Mouse (Mus musculus): ENCODE measurements around the gene Tac4.

Tac4 gene

GRCm38 (mm10) chr11:95259088-95259849 is 2.1 kb upstream of the Tac4 start:
- peak; percentile 90 for DNase-seq (ENCODE audit: low spot score)

- DNase-seq (ENCODE audit: low spot score) = no peak
Observed at GRCm38 (mm10) chr11:95263816-95264454, 2.6 kb downstream of the Tac4 start.

- no peak for DNase-seq (ENCODE audit: low spot score)
Observed at GRCm38 (mm10) chr11:95264455-95265013, 3.2 kb downstream of the Tac4 start.

GRCm38 (mm10) chr11:95266540-95267245 is 5.4 kb downstream of the Tac4 start:
- DNase-seq (ENCODE audit: low spot score) = no peak

- no peak for DNase-seq (ENCODE audit: low spot score)
Observed at GRCm38 (mm10) chr11:95273661-95274060, 12.3 kb downstream of the Tac4 start.

- no peak for DNase-seq (ENCODE audit: low spot score)
Observed at GRCm38 (mm10) chr11:95274613-95275012, 13.3 kb downstream of the Tac4 start.

GRCm38 (mm10) chr11:95276056-95276455 is 14.7 kb downstream of the Tac4 start:
- no peak for DNase-seq (ENCODE audit: low spot score)

GRCm38 (mm10) chr11:95279061-95279659 is 17.8 kb downstream of the Tac4 start:
- DNase-seq (ENCODE audit: low spot score) = no peak

GRCm38 (mm10) chr11:95282331-95282730 is 21.0 kb downstream of the Tac4 start:
- no peak for DNase-seq (ENCODE audit: low spot score)

GRCm38 (mm10) chr11:95291998-95292397 is 30.7 kb downstream of the Tac4 start:
- DNase-seq (ENCODE audit: low spot score) = no peak

GRCm38 (mm10) chr11:95293017-95293624 is 31.8 kb downstream of the Tac4 start:
- DNase-seq (ENCODE audit: low spot score) = no peak

GRCm38 (mm10) chr11:95295736-95296135 is 34.4 kb downstream of the Tac4 start:
- DNase-seq (ENCODE audit: low spot score) = no peak

GRCm38 (mm10) chr11:95298146-95298545 is 36.8 kb downstream of the Tac4 start:
- no peak for DNase-seq (ENCODE audit: low spot score)

- DNase-seq (ENCODE audit: low spot score) = no peak
Observed at GRCm38 (mm10) chr11:95299886-95300285, 38.6 kb downstream of the Tac4 start.

- DNase-seq (ENCODE audit: low spot score) = no peak
Observed at GRCm38 (mm10) chr11:95301772-95302171, 40.4 kb downstream of the Tac4 start.

- no peak for DNase-seq (ENCODE audit: low spot score)
Observed at GRCm38 (mm10) chr11:95305600-95305999, 44.3 kb downstream of the Tac4 start.

- no peak for DNase-seq (ENCODE audit: low spot score)
Observed at GRCm38 (mm10) chr11:95307526-95307925, 46.2 kb downstream of the Tac4 start.

- peak; percentile 96 for DNase-seq (ENCODE audit: low spot score)
Observed at GRCm38 (mm10) chr11:95309510-95310006, 48.2 kb downstream of the Tac4 start.

- DNase-seq (ENCODE audit: low spot score) = peak; percentile 99
Observed at GRCm38 (mm10) chr11:95310007-95310647, 48.8 kb downstream of the Tac4 start, which contains the start of gene Kat7. Kat7 (minus strand) TSS chr11:95310246.

GRCm38 (mm10) chr11:95310648-95311424 is 49.5 kb downstream of the Tac4 start:
- peak; percentile 37 for DNase-seq (ENCODE audit: low spot score)
